ENCODE assay signal across 11 mouse cellular contexts in the genomic region with DNA sequence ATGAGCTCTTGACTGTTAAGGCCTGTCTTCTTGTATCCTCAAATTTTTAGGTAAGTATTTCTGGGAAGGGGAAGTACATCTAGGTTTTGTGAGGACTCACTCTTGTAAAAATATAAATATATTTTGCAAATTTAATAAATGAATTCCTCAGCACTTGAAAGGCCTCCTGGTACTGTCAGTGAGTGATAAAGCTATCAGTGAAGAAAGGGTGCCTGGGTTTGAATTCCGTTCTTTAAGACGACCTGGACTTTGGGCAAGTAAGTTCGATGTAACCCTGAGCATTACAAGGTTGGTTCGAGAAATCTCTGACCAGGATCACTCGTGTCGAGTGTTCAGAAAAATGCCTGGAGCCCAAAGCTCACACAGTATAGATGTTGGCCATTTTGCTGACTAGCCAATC. TPM values are rescaled to one million over a fixed set of nuclear protein-coding genes. Genes with fewer than 3 reads are reported as not detected.
DNase-seq lines count a peak whose midpoint lies in the region; ATAC-seq lines count a peak whose summit lies in the region.
"Had no signal": no experiment of that assay in that cellular context is flagged by ENCODE, and none has a peak within 500 bp of the region (broad histone marks: within the 10 kb centered on the region; RNA-seq: fewer than 3 reads in every experiment).

No protein-coding gene starts in this region.

- 64% methylated on average over 6 of the region's 6 CpGs for WGBS in heart, embryonic 15.5 days
- WGBS in midbrain, embryonic 13.5 days, result 86% methylated on average over 6 of the region's 6 CpGs
- 83% methylated on average over 6 of the region's 6 CpGs for WGBS in midbrain, embryonic 10.5 days
- WGBS in intestine, embryonic 16.5 days, result 75% methylated on average over 6 of the region's 6 CpGs
- WGBS in stomach, embryonic 16.5 days, result 71% methylated on average over 6 of the region's 6 CpGs

- H3K27me3 ChIP-seq in heart, embryonic 15.5 days, result no peaks in the 10 kb centered on the region
- no peaks in the 10 kb centered on the region for H3K27me3 ChIP-seq in midbrain, embryonic 13.5 days
- H3K27me3 ChIP-seq in midbrain, embryonic 10.5 days (ENCODE audit: low read depth, poor library complexity, severe bottlenecking), result no peaks in the 10 kb centered on the region
- H3K27me3 ChIP-seq in intestine, embryonic 16.5 days (replicated peaks; ENCODE audit: control insufficient read depth, insufficient read depth, low read length), result no peaks in the 10 kb centered on the region
- H3K27me3 ChIP-seq in stomach, embryonic 16.5 days (ENCODE audit: control insufficient read depth, insufficient read depth, low read length), result no peaks in the 10 kb centered on the region

- no peaks in the 10 kb centered on the region for H3K9me3 ChIP-seq in heart, embryonic 15.5 days (replicated peaks)
- no peaks in the 10 kb centered on the region for H3K9me3 ChIP-seq in midbrain, embryonic 13.5 days
- H3K9me3 ChIP-seq in midbrain, embryonic 10.5 days (replicated peaks), result no peaks in the 10 kb centered on the region
- no peaks in the 10 kb centered on the region for H3K9me3 ChIP-seq in intestine, embryonic 16.5 days (ENCODE audit: control insufficient read depth, low read length)
- no peaks in the 10 kb centered on the region for H3K9me3 ChIP-seq in stomach, embryonic 16.5 days (replicated peaks; ENCODE audit: control insufficient read depth, low read length)

- H3K4me1 ChIP-seq in heart, embryonic 15.5 days (replicated peaks), result peaks cover 91% of the 10 kb centered on the region
- peaks cover 75% of the 10 kb centered on the region for H3K4me1 ChIP-seq in midbrain, embryonic 13.5 days (replicated peaks)
- H3K4me1 ChIP-seq in midbrain, embryonic 10.5 days, result peaks cover 92% of the 10 kb centered on the region
- H3K4me1 ChIP-seq in intestine, embryonic 16.5 days (ENCODE audit: control insufficient read depth, insufficient read depth, low read length), result peaks cover 58% of the 10 kb centered on the region
- peaks cover 57% of the 10 kb centered on the region for H3K4me1 ChIP-seq in stomach, embryonic 16.5 days (ENCODE audit: control insufficient read depth, insufficient read depth, low read length)

- no peak for ATAC-seq in heart, embryonic 15.5 days (replicated peaks; ENCODE audit: insufficient number of reproducible peaks, insufficient read depth, low FRiP score, low read depth)
- ATAC-seq in midbrain, embryonic 13.5 days, result no peak
- no peak for ATAC-seq in intestine, embryonic 16.5 days
- ATAC-seq in stomach, embryonic 16.5 days (ENCODE audit: insufficient read depth, low FRiP score), result no peak

- H3K27ac ChIP-seq in heart, embryonic 15.5 days, result peak overlapping the region; percentile 59
- 0 out of 2 replicates have a peak overlapping the region, but pooled peaks have one; percentile 36 for H3K27ac ChIP-seq in midbrain, embryonic 13.5 days
- H3K27ac ChIP-seq in midbrain, embryonic 10.5 days (replicated peaks), result no peak overlapping the region
- H3K27ac ChIP-seq in intestine, embryonic 16.5 days (ENCODE audit: low read length), result peak overlapping the region; percentile 44; the same call in 1 of the 2 replicates
- peak overlapping the region; percentile 43 for H3K27ac ChIP-seq in stomach, embryonic 16.5 days (ENCODE audit: low read length)
- H3K27ac ChIP-seq: left cerebral cortex, adult 2 months had no signal

- 0 out of 2 replicates have a peak overlapping the region, but pooled peaks have one; percentile 26 for H3K4me2 ChIP-seq in heart, embryonic 15.5 days
- no peak overlapping the region; the same call in 1 of the 2 replicates for H3K4me2 ChIP-seq in midbrain, embryonic 13.5 days (replicated peaks)
- H3K4me2 ChIP-seq in intestine, embryonic 16.5 days (ENCODE audit: low read depth, low read length), result no peak overlapping the region
- peak overlapping the region; percentile 3; the same call in 1 of the 2 replicates for H3K4me2 ChIP-seq in stomach, embryonic 16.5 days (ENCODE audit: low read depth, low read length)

- no peaks in the 10 kb centered on the region for H3K36me3 ChIP-seq in heart, embryonic 15.5 days
- H3K36me3 ChIP-seq in midbrain, embryonic 13.5 days, result peaks cover 5% of the 10 kb centered on the region; the same call in 1 of the 2 replicates
- peaks cover 73% of the 10 kb centered on the region for H3K36me3 ChIP-seq in midbrain, embryonic 10.5 days
- no peaks in the 10 kb centered on the region for H3K36me3 ChIP-seq in intestine, embryonic 16.5 days (ENCODE audit: control insufficient read depth, insufficient read depth, low read length)
- H3K36me3 ChIP-seq in stomach, embryonic 16.5 days (ENCODE audit: control insufficient read depth, insufficient read depth, low read length), result no peaks in the 10 kb centered on the region

- no peak overlapping the region for H3K9ac ChIP-seq in heart, embryonic 15.5 days
- peak overlapping the region; percentile 4; the same call in 1 of the 2 replicates for H3K9ac ChIP-seq in midbrain, embryonic 13.5 days (replicated peaks)
- 0 out of 2 replicates have a peak overlapping the region, but pooled peaks have one; percentile 25 for H3K9ac ChIP-seq in intestine, embryonic 16.5 days (ENCODE audit: low read depth, low read length)
- H3K9ac ChIP-seq in stomach, embryonic 16.5 days (ENCODE audit: low read length), result peak overlapping the region; percentile 7; the same call in 1 of the 2 replicates

- no peak for DNase-seq in heart, postnatal 4 days
- no peak for DNase-seq in midbrain, embryonic 10.5 days (ENCODE audit: low spot score)
- no peak for DNase-seq in testis, postnatal 14 days (ENCODE audit: low spot score)
- DNase-seq in embryo, embryonic 10 days (ENCODE audit: low spot score), result no peak
- DNase-seq: kidney, adult 9 months; thymus, postnatal 4 days had no signal

- no peak overlapping the region for H3K4me3 ChIP-seq in heart, embryonic 15.5 days
- no peak overlapping the region for H3K4me3 ChIP-seq in midbrain, embryonic 13.5 days (replicated peaks)
- H3K4me3 ChIP-seq in midbrain, embryonic 10.5 days, result no peak overlapping the region
- no peak overlapping the region for H3K4me3 ChIP-seq in intestine, embryonic 16.5 days (ENCODE audit: low read length)
- no peak overlapping the region for H3K4me3 ChIP-seq in stomach, embryonic 16.5 days (replicated peaks; ENCODE audit: low read length)
- H3K4me3 ChIP-seq: left cerebral cortex, adult 2 months had no signal

RNA-seq across cellular contexts. Expression of a gene that starts 7.1 kb away (rescaled TPM):
- 341 and 401 TPM in 2 replicates for polyA plus RNA-seq in heart, embryonic 15.5 days (2015; fragmentation: Nextera tagmentation; extraction: Ambion mirVana)
- 100 to 1,000 TPM; 162 to 167 TPM for total RNA-seq in heart, postnatal 4 days (2021)
- polyA plus RNA-seq in midbrain, embryonic 13.5 days (2015; fragmentation: Nextera tagmentation; extraction: Ambion mirVana), result 703 and 728 TPM in 2 replicates
- polyA plus RNA-seq in midbrain, embryonic 10.5 days (2016; fragmentation: Nextera tagmentation; extraction: Ambion mirVana), result 947 and 1,037 TPM in 2 replicates
- polyA plus RNA-seq in intestine, embryonic 16.5 days (2015; fragmentation: Nextera tagmentation; extraction: Ambion mirVana), result 334 and 375 TPM in 2 replicates
- polyA plus RNA-seq in stomach, embryonic 16.5 days (2015; fragmentation: Nextera tagmentation; extraction: Ambion mirVana), result 525 and 535 TPM in 2 replicates

Comparison
In these comparisons a context has a peak if more than half of its experiments do, and no peak if none do; other contexts are left out.
1. H3K4me2 ChIP-seq: peak in heart, embryonic 15.5 days (single experiment) and stomach, embryonic 16.5 days (single experiment); none in midbrain, embryonic 13.5 days (single experiment) and intestine, embryonic 16.5 days (single experiment).